Mouse (Mus musculus) heart, embryonic 15.5 days (tissue): ENCODE data around the gene Pds5a. TPM values are rescaled to one million over a fixed set of nuclear protein-coding genes. Genes with fewer than 3 reads are reported as not detected.

ENCODE experiments used
- ATAC-seq: fragments of 200-750 bp; cut with Nextera tagmentation; replicated peaks from 2 replicates; pipeline ENCODE4 v1.8.0; 2017; ENCODE audit warnings: low read depth, moderate TSS enrichment; ENCODE audit not compliant: insufficient number of reproducible peaks, insufficient read depth, low FRiP score
- H3K27ac ChIP-seq: fragments of 300-500 bp; sonication (generic); 2 replicates; pipeline ENCODE4 v1.5.1; 2015; ENCODE audit warnings: mild to moderate bottlenecking, inconsistent platforms
- H3K27me3 ChIP-seq: fragments of 300-500 bp; sonication (generic); 2 replicates; pipeline ENCODE4 v1.6.1; 2015; ENCODE audit warnings: inconsistent platforms
- H3K36me3 ChIP-seq: fragments of 300-500 bp; sonication (generic); 2 replicates; pipeline ENCODE4 v1.6.1; 2015; ENCODE audit warnings: mild to moderate bottlenecking, inconsistent platforms
- H3K4me1 ChIP-seq: fragments of 300-500 bp; sonication (generic); replicated peaks from 2 replicates; pipeline ENCODE4 v1.6.1; 2015; ENCODE audit warnings: inconsistent platforms
- H3K4me2 ChIP-seq: fragments of 300-500 bp; sonication (generic); 2 replicates; pipeline ENCODE4 v1.6.1; 2015; ENCODE audit warnings: inconsistent platforms, mild to moderate bottlenecking, moderate library complexity
- H3K4me3 ChIP-seq: fragments of 300-500 bp; sonication (generic); 2 replicates; pipeline ENCODE4 v1.5.1; 2015; ENCODE audit warnings: mild to moderate bottlenecking, inconsistent platforms
- H3K9ac ChIP-seq: fragments of 300-500 bp; sonication (generic); 2 replicates; pipeline ENCODE4 v1.6.1; 2015; ENCODE audit warnings: mild to moderate bottlenecking, inconsistent platforms
- H3K9me3 ChIP-seq: fragments of 300-500 bp; sonication (generic); replicated peaks from 2 replicates; pipeline ENCODE4 v1.6.1; 2016; ENCODE audit warnings: inconsistent platforms
- WGBS: fragments of 180-500 bp; shearing (Covaris S2); methylation state at CpG from one replicate; pipeline ENCODE4 v1.1.7; 2015; ENCODE audit warnings: mixed read lengths; 5-methylcytosine and 5-hydroxymethylcytosine counted together
- polyA plus RNA-seq: library from polyadenylated mRNA; unstranded; fragments of >200 nt; fragmentation: Nextera tagmentation; extraction: Ambion mirVana; gene quantifications from 2 replicates; pipeline ENCODE4 v1.2.1, GENCODE M21; 2015

Gene Pds5a
- polyA plus RNA-seq, 1 experiment from 2014 or later = 30.5 TPM

DNA sequence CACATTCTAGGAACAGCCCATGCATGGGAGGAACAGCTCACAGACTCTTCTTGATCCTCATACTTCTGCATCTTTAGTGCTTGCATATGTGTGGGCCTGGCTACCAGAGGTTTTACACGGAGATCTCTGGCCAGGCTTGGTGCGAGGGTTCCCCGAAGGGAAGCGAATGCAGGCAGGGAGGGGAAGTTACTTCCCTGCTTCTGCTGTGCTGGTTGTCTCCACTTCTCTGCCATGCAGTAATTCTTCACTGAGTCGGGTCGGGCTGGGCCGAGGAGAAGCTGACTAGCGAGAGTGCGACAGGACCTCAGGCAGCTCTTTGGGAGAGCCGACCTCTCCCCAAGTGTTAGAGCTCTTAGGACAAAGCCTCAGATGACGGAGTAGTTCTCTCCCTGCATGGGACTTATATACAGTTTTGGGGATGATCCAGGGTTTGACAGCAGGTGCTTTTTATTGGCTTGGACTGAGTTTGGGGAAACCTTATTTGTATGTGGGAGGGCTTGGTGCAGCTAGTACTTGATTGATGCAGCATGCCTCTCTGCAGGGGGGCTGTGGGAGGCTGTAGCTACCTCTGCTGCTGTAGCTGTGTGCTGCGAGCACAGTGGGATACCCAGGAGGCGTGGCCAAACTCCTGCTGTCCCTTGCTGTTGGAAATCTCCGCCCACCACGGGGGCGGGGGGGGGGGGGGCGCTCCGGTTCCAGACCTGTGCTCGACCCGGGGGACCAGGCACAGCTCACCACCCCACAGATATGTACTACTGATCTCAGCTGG is 136.8 kb downstream of the Pds5a start:
- Histone ChIP-seq H3K27ac (no peak overlapping the region), H3K4me2 (no peak overlapping the region), H3K4me3 (no peak overlapping the region), H3K27me3 (no peaks in the 10 kb centered on the region), H3K36me3 (no peaks in the 10 kb centered on the region), H3K4me1 (peaks cover 9% of the 10 kb centered on the region), H3K9ac (no peak overlapping the region), H3K9me3 (no peaks in the 10 kb centered on the region)
- WGBS = 41% methylated on average over 20 of the region's 20 CpGs
- ATAC-seq = no peak

DNA sequence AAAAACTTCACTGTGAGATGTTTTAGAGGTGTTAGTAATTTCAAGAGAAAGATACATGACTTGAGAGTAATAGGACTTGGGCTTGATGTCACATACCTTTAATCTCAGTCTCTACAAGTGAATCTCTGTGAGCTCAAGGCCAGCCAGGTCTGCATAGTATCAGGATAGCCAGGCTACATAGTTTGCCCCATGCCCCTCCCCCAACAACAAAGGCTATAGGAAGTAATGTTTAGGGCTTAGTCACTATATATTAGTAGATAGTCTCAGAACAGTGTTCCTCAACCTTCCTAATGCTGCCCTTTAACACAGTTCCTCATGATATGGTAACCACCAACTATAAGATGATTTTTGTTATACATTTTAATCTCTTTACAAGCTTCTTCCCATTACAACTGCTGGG is 141.0 kb downstream of the Pds5a start:
- no peak for ATAC-seq
- H3K9ac ChIP-seq = no peak overlapping the region
- H3K4me2 ChIP-seq = no peak overlapping the region
- no peaks in the 10 kb centered on the region for H3K9me3 ChIP-seq
- no peak overlapping the region for H3K27ac ChIP-seq
- no peak overlapping the region for H3K4me3 ChIP-seq
- H3K27me3 ChIP-seq = no peaks in the 10 kb centered on the region
- H3K36me3 ChIP-seq = no peaks in the 10 kb centered on the region
- H3K4me1 ChIP-seq = peaks cover 7% of the 10 kb centered on the region

Other genes with a start within 250 kb of the Pds5a start
- 0.92 and 1.1 TPM in 2 replicates for gene Gm43552, start 205.4 kb downstream of the Pds5a start, polyA plus RNA-seq
- gene Smim14, start 161.1 kb downstream of the Pds5a start, polyA plus RNA-seq = 112 and 113 TPM in 2 replicates
- 121 and 129 TPM in 2 replicates for gene Ube2k, start 161.0 kb downstream of the Pds5a start, polyA plus RNA-seq
- 12.9 and 13.5 TPM in 2 replicates for gene N4bp2, start 65.2 kb upstream of the Pds5a start, polyA plus RNA-seq
- 1.2 and 7.7 TPM in 2 replicates for gene Rhoh, start 162.9 kb upstream of the Pds5a start, polyA plus RNA-seq
- 0.21 and 2.5 TPM in 2 replicates for gene Chrna9, start 236.6 kb upstream of the Pds5a start, polyA plus RNA-seq